Mouse (Mus musculus) spleen, adult 2 months (tissue): Measurements from ENCODE around the gene Dmrtc2.

Experiments used
- CTCF ChIP-seq: fragments of 200-500 bp; IDR thresholded peaks from 2 replicates; pipeline ENCODE4 v1.5.1; 2011; ENCODE audit warnings: mild to moderate bottlenecking, inconsistent platforms; ENCODE audit not compliant: insufficient read depth, insufficient read length, insufficient replicate concordance; ENCODE audit errors: extremely low read depth
- POLR2A ChIP-seq: fragments of 200-500 bp; IDR thresholded peaks from 2 replicates; pipeline ENCODE4 v1.6.1; 2011; ENCODE audit warnings: low read depth, low read length, inconsistent platforms

DNA sequence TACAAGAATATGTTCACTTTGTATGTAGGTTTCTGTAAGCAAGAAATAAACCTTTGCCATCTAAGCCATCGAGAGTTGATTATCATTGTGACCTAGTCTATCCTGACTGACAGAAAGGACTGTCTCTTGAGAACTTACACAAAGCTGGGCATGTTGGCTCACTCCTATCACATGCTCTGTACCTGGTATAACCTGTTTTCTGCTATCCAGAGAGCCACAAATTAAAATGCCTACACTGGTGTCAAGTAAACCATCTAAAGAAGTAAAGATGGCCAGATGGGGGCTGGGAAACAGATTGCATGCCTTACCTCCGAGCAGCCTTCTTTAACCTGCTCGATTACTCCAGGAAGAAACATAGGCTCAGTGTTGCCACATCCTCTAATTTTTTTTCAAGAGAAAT, 7.7 kb downstream of the Dmrtc2 start:
- TF ChIP-seq POLR2A (no peak), CTCF (no peak)
